Mouse (Mus musculus): ENCODE measurements at regions not wholly inside any gene's neighbourhood (a gene's known extent, or its start where the extent isn't known, plus 50 kb on each side); places are given as distances from the start of the nearest gene placed in this dataset.

GRCm38 (mm10) chr7:136049587-136049930, 333.4 kb upstream of the Mki67 start:
- ATAC-seq (ENCODE audit: insufficient read depth): no peak

GRCm38 (mm10) chr7:136050116-136050515, 334.0 kb upstream of the Mki67 start:
- no peaks in the 10 kb centered on the region for H3K36me3 ChIP-seq (replicated peaks)
- H3K9ac ChIP-seq: no peak overlapping the region
- no peak overlapping the region for H3K4me2 ChIP-seq
- H3K27me3 ChIP-seq: no peaks in the 10 kb centered on the region
- no peaks in the 10 kb centered on the region for H3K4me1 ChIP-seq (replicated peaks)
- no peak overlapping the region for H3K4me3 ChIP-seq (replicated peaks)
- H3K9me3 ChIP-seq (replicated peaks): no peaks in the 10 kb centered on the region
- no peak overlapping the region for H3K27ac ChIP-seq (replicated peaks)
- 41% methylated on average over 3 of the region's 3 CpGs for WGBS (ENCODE audit: insufficient replicate concordance)
- ATAC-seq (ENCODE audit: insufficient read depth): no peak

More at GRCm38 (mm10) chr7:136049587-136049930, 333.4 kb upstream of the Mki67 start:
- H3K4me2 ChIP-seq: no peak overlapping the region
- H3K36me3 ChIP-seq (replicated peaks): no peaks in the 10 kb centered on the region
- H3K9ac ChIP-seq: no peak overlapping the region
- H3K27me3 ChIP-seq: no peaks in the 10 kb centered on the region
- H3K9me3 ChIP-seq (replicated peaks): no peaks in the 10 kb centered on the region
- no peaks in the 10 kb centered on the region for H3K4me1 ChIP-seq (replicated peaks)
- no peak overlapping the region for H3K27ac ChIP-seq (replicated peaks)
- H3K4me3 ChIP-seq (replicated peaks): no peak overlapping the region
- 49% methylated on average over 4 of the region's 4 CpGs for WGBS (ENCODE audit: insufficient replicate concordance)

DNA sequence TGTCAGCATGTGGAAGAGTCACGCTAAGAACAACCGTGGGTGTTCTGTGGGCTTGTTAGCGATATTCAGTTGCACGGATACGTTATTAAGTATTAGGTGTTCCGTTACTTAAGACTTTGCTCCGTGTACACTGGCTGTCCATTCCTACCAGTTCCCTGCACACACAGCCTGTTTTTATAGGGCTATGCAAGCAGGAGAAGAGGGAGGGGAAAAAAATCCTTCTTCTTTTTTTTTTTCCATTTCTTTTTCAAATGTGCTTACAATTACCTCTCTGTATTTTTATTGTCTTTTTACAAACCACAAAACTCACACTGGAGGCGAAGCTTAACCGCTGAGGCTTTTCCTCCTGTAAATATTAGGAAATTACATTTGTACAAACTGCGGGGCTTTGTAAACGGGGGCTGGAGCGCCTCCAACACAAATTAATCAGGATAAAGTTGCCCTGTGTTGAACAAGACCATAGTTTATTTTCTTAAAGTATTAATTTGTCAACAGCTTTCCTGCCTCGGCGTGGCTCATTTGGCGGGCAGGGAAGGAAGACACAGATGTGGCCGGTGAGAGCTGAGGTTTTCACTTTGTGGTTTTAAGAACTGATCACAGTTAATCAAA, 340.8 kb upstream of the Mki67 start:
- Histone ChIP-seq H3K4me1 (replicated peaks) (no peaks in the 10 kb centered on the region), H3K9me3 (replicated peaks) (no peaks in the 10 kb centered on the region), H3K36me3 (replicated peaks) (no peaks in the 10 kb centered on the region), H3K4me2 (no peak overlapping the region), H3K9ac (no peak overlapping the region), H3K4me3 (replicated peaks) (no peak overlapping the region), H3K27ac (replicated peaks) (no peak overlapping the region), H3K27me3 (peaks cover 12% of the 10 kb centered on the region; the same call in 1 of the 2 replicates)
- ATAC-seq (ENCODE audit: insufficient read depth): no peak
- WGBS (ENCODE audit: insufficient replicate concordance): 42% methylated on average over 16 of the region's 16 CpGs

- no peak overlapping the region for H3K4me3 ChIP-seq (replicated peaks)
- H3K9ac ChIP-seq: no peak overlapping the region
- no peaks in the 10 kb centered on the region for H3K36me3 ChIP-seq (replicated peaks)
- H3K4me1 ChIP-seq (replicated peaks): no peaks in the 10 kb centered on the region
- no peaks in the 10 kb centered on the region for H3K9me3 ChIP-seq (replicated peaks)
- WGBS (ENCODE audit: insufficient replicate concordance): 65% methylated on average over 5 of the region's 5 CpGs
- H3K27me3 ChIP-seq: peaks cover 12% of the 10 kb centered on the region; the same call in 1 of the 2 replicates
- ATAC-seq (ENCODE audit: insufficient read depth): no peak
- H3K4me2 ChIP-seq: no peak overlapping the region
- H3K27ac ChIP-seq (replicated peaks): no peak overlapping the region
Measured at GRCm38 (mm10) chr7:136058319-136058718, 342.2 kb upstream of the Mki67 start.

- ATAC-seq (ENCODE audit: insufficient read depth): no peak
- Histone ChIP-seq H3K4me2 (no peak overlapping the region), H3K27me3 (peaks cover 12% of the 10 kb centered on the region; the same call in 1 of the 2 replicates), H3K9me3 (replicated peaks) (no peaks in the 10 kb centered on the region), H3K4me3 (replicated peaks) (no peak overlapping the region), H3K4me1 (replicated peaks) (no peaks in the 10 kb centered on the region), H3K36me3 (replicated peaks) (no peaks in the 10 kb centered on the region), H3K9ac (no peak overlapping the region), H3K27ac (replicated peaks) (no peak overlapping the region)
- 54% methylated on average over 14 of the region's 14 CpGs for WGBS (ENCODE audit: insufficient replicate concordance)
Measured at GRCm38 (mm10) chr7:136058751-136059681, 342.9 kb upstream of the Mki67 start.

GRCm38 (mm10) chr7:136059896-136060295, 343.7 kb upstream of the Mki67 start:
- Histone ChIP-seq H3K27ac (replicated peaks) (no peak overlapping the region), H3K9ac (no peak overlapping the region), H3K4me3 (replicated peaks) (no peak overlapping the region), H3K9me3 (replicated peaks) (no peaks in the 10 kb centered on the region), H3K36me3 (replicated peaks) (no peaks in the 10 kb centered on the region), H3K27me3 (peaks cover 12% of the 10 kb centered on the region; the same call in 1 of the 2 replicates), H3K4me2 (no peak overlapping the region), H3K4me1 (replicated peaks) (no peaks in the 10 kb centered on the region)
- no peak for ATAC-seq (ENCODE audit: insufficient read depth)
- WGBS (ENCODE audit: insufficient replicate concordance): 32% methylated on average over 11 of the region's 11 CpGs

GRCm38 (mm10) chr7:136060339-136061073, 344.3 kb upstream of the Mki67 start:
- Histone ChIP-seq H3K4me2 (peak overlapping the region; percentile 44), H3K27me3 (peaks cover 12% of the 10 kb centered on the region; the same call in 1 of the 2 replicates), H3K9me3 (replicated peaks) (no peaks in the 10 kb centered on the region), H3K4me1 (replicated peaks) (no peaks in the 10 kb centered on the region), H3K9ac (no peak overlapping the region), H3K27ac (replicated peaks) (no peak overlapping the region), H3K36me3 (replicated peaks) (no peaks in the 10 kb centered on the region), H3K4me3 (replicated peaks) (no peak overlapping the region)
- 21% methylated on average over 29 of the region's 29 CpGs for WGBS (ENCODE audit: insufficient replicate concordance)
- no peak for ATAC-seq (ENCODE audit: insufficient read depth)

GRCm38 (mm10) chr7:136062658-136063057, 346.5 kb upstream of the Mki67 start:
- Histone ChIP-seq H3K9ac (no peak overlapping the region), H3K4me1 (replicated peaks) (no peaks in the 10 kb centered on the region), H3K27ac (replicated peaks) (no peak overlapping the region), H3K36me3 (replicated peaks) (no peaks in the 10 kb centered on the region), H3K4me3 (replicated peaks) (no peak overlapping the region), H3K27me3 (peaks cover 12% of the 10 kb centered on the region; the same call in 1 of the 2 replicates), H3K4me2 (no peak overlapping the region), H3K9me3 (replicated peaks) (no peaks in the 10 kb centered on the region)
- ATAC-seq (ENCODE audit: insufficient read depth): no peak
- 56% methylated on average over 5 of the region's 5 CpGs for WGBS (ENCODE audit: insufficient replicate concordance)

- WGBS (ENCODE audit: insufficient replicate concordance): 45% methylated on average over 12 of the region's 12 CpGs
- ATAC-seq (ENCODE audit: insufficient read depth): no peak
- Histone ChIP-seq H3K4me3 (replicated peaks) (no peak overlapping the region), H3K27me3 (peaks cover 5% of the 10 kb centered on the region; the same call in 1 of the 2 replicates), H3K9ac (no peak overlapping the region), H3K4me1 (replicated peaks) (no peaks in the 10 kb centered on the region), H3K9me3 (replicated peaks) (no peaks in the 10 kb centered on the region), H3K4me2 (no peak overlapping the region), H3K27ac (replicated peaks) (no peak overlapping the region), H3K36me3 (replicated peaks) (no peaks in the 10 kb centered on the region)
Measured at GRCm38 (mm10) chr7:136065038-136065678, 349.0 kb upstream of the Mki67 start.

- WGBS (ENCODE audit: insufficient replicate concordance): 19% methylated on average over 10 of the region's 10 CpGs
- H3K36me3 ChIP-seq (replicated peaks): no peaks in the 10 kb centered on the region
- no peak overlapping the region for H3K4me2 ChIP-seq
Measured at GRCm38 (mm10) chr7:136065679-136066055, 349.5 kb upstream of the Mki67 start.

More at GRCm38 (mm10) chr7:136065679-136066055, 349.5 kb upstream of the Mki67 start:
- Histone ChIP-seq H3K4me3 (replicated peaks) (no peak overlapping the region), H3K27me3 (peaks cover 2% of the 10 kb centered on the region; the same call in 1 of the 2 replicates), H3K9me3 (replicated peaks) (no peaks in the 10 kb centered on the region), H3K4me1 (replicated peaks) (no peaks in the 10 kb centered on the region), H3K9ac (no peak overlapping the region), H3K27ac (replicated peaks) (no peak overlapping the region)
- ATAC-seq (ENCODE audit: insufficient read depth): no peak

Data from liver, embryonic 15.5 days (tissue).